Mouse (Mus musculus) right cerebral cortex, postnatal 25 days (tissue): ENCODE data around the gene Apoa1.

ENCODE experiments used
- DNase-seq: peaks from one replicate; pipeline ENCODE4 v3.0.0; 2022

Gene Apoa1

GRCm38 (mm10) chr9:46228491-46228890, at the start of gene Apoa1:
Gene Apoa1 (plus strand): TSS chr9:46228580.
- DNase-seq, result no peak

- no peak for DNase-seq
Measured at GRCm38 (mm10) chr9:46178595-46178994, 49.8 kb upstream of the Apoa1 start.

- DNase-seq, result no peak
Measured at GRCm38 (mm10) chr9:46181297-46181696, 47.1 kb upstream of the Apoa1 start.

GRCm38 (mm10) chr9:46184542-46184941, 43.8 kb upstream of the Apoa1 start:
- DNase-seq, result no peak

- DNase-seq, result no peak
Measured at GRCm38 (mm10) chr9:46185191-46185590, 43.2 kb upstream of the Apoa1 start.

- DNase-seq, result no peak
Measured at GRCm38 (mm10) chr9:46186387-46186786, 42.0 kb upstream of the Apoa1 start.

GRCm38 (mm10) chr9:46188370-46188769, 40.0 kb upstream of the Apoa1 start:
- DNase-seq, result no peak

GRCm38 (mm10) chr9:46188956-46189355, 39.4 kb upstream of the Apoa1 start:
- DNase-seq, result no peak

- no peak for DNase-seq
Measured at GRCm38 (mm10) chr9:46189381-46189780, 39.0 kb upstream of the Apoa1 start.

GRCm38 (mm10) chr9:46191234-46191633, 37.1 kb upstream of the Apoa1 start:
- no peak for DNase-seq

- DNase-seq, result no peak
Measured at GRCm38 (mm10) chr9:46191644-46192043, 36.7 kb upstream of the Apoa1 start.

- no peak for DNase-seq
Measured at GRCm38 (mm10) chr9:46192642-46193041, 35.7 kb upstream of the Apoa1 start.

GRCm38 (mm10) chr9:46194809-46195208, 33.6 kb upstream of the Apoa1 start:
- DNase-seq, result no peak

GRCm38 (mm10) chr9:46196699-46197169, 31.6 kb upstream of the Apoa1 start:
- no peak for DNase-seq

- DNase-seq, result no peak
Measured at GRCm38 (mm10) chr9:46198461-46198860, 29.9 kb upstream of the Apoa1 start.

GRCm38 (mm10) chr9:46198936-46199335, 29.4 kb upstream of the Apoa1 start:
- no peak for DNase-seq

GRCm38 (mm10) chr9:46199609-46200008, 28.8 kb upstream of the Apoa1 start:
- DNase-seq, result no peak

- no peak for DNase-seq
Measured at GRCm38 (mm10) chr9:46206834-46207500, 21.4 kb upstream of the Apoa1 start.

- DNase-seq, result no peak
Measured at GRCm38 (mm10) chr9:46207501-46207869, 20.9 kb upstream of the Apoa1 start.

- DNase-seq, result no peak
Measured at GRCm38 (mm10) chr9:46208401-46208974, 19.9 kb upstream of the Apoa1 start.

- DNase-seq, result no peak
Measured at GRCm38 (mm10) chr9:46210473-46210872, 17.9 kb upstream of the Apoa1 start.

- DNase-seq, result no peak
Measured at GRCm38 (mm10) chr9:46214276-46214675, 14.1 kb upstream of the Apoa1 start.

GRCm38 (mm10) chr9:46214946-46215337, 13.4 kb upstream of the Apoa1 start:
- no peak for DNase-seq

GRCm38 (mm10) chr9:46215338-46216322, 12.8 kb upstream of the Apoa1 start:
- DNase-seq, result no peak
